Mouse (Mus musculus) adrenal gland, postnatal 25 days (tissue): ENCODE measurements around the gene Kif17. TPM values are rescaled to one million over a fixed set of nuclear protein-coding genes. Genes with fewer than 3 reads are reported as not detected.

Experiments
- DNase-seq: peaks from one replicate; pipeline ENCODE4 v3.0.0; 2021; ENCODE audit warnings: mixed read lengths
- microRNA-seq, 2 experiments: library from miRNA; unstranded; fragments of <30 nt; microRNA quantifications; one replicate each; pipeline ENCODE4 v1.2.0; 2021
- total RNA-seq: library from RNA; stranded (reverse); gene quantifications from 2 replicates; pipeline ENCODE4 v1.2.3, GENCODE M21; 2021

The Kif17 gene
- total RNA-seq, 1 experiment from 2014 or later: 4.3 TPM

DNA sequence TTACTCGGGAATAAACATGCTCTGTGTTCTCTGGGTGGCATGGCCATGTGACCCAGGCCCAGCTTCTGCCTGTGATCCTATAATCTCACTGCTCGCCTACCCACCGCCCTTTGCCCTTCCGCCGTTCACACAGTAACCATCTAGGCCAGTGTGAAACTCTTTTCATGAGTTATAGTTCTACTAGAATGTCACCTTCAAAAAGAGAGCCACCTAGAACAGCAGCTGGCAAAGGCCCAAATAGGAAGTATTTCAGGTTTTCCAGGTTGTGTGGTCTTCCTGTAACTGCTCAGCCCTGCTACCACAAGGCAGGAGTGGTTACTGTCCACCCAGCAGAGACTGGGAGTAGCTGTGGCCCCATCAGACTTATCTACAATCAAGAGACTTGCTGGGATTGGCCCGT lies 92.5 kb downstream of the Kif17 start:
- no peak for DNase-seq

DNA sequence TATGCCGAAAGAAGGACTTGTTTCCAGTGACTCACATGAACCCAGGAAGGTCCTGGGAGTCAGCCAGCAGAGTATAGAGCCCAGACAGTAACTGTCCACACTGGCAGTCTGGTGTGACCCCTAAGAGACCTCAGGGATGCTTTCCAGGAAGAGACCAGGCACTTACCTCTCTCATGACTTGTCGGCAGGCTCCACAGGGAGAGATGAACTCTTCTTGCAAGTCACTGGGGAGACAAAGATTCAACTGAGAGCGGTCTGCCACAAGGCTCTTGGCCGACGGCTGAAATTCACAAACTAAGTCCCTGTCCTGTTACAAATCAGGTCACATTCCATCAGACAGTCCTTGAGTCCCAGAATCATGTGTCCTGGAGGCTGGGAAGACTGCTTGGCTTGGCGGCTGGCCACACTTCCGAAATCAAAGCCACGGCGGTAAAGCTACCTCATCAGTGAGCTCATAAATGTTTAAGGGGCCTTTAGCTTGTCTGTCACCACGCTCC lies 93.2 kb downstream of the Kif17 start:
- DNase-seq: peak; percentile 71

DNA sequence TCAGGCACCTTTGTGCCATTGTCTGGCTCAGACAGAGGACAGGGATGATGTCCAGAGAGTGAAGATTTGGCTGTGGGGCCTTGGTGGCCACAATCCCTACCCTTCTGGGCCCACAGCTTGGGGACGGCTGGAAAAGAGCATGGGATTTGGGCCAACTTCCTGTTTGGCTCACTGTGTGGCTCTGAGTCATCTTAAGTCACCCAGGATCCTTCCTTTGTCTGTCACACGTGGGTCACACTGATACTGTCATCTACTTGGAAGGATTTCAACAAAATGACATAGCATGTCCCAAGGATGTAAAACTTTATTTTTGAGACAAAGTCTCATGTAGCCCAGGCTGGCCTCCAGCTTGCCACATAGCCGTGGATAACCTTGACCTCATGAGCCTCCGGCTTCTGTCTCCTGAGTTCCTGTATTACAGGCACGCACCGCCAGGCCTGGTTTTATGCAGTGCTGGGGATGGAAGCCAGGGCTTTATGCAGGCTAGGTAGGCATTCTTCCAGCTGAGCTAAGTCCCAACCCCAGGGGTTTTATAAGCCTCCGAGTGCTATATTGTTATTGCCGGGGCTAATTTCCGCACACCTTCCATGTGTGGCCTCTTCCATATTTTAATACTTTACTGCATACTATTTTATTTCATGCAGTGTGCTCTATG lies 94.8 kb downstream of the Kif17 start:
- DNase-seq: peak; percentile 58

DNA sequence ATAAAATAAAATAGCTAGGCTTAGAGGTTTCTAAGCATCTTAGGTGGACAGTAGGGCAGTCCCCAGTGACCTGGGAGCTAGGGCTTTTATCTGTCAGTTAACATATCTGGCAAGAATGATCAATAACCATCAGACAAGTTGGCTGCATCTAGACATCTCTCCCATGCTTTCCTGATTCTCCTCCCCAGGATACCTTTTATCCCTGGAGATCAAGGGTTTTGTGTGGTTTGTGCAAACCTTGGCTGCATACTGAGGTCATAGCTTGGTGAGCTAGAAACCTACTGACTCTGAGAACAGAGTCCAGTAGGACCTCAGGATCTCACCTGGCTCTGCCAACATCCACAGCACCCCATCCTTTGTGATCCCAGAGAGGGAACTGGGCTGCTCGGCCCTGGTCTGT lies 97.0 kb downstream of the Kif17 start:
- no peak for DNase-seq

DNA sequence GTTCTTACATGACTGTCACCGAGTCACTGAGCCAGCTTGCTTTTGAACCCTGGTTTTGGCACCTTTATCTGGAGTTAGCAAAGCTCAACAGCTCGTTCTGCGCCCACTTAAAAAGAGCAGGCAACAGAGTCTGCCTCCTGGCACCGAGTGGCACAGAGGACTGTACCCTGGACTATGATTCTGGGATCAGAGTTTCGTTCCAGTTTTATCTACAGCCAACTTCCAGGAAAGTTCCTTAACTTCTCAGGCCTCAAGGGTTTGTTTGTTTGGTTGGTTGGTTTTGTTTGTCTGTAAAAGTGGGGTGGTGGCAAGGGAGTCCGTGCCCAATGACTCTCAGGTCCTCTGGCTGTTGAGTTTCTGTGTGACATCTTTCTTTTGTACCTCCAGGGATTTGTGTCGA lies 98.5 kb downstream of the Kif17 start:
- no peak for DNase-seq

Small RNAs within 50 kb of the gene (microRNA-seq; reads per million reads assigned to microRNA genes)
- gene Gm27646 (0 to 1.0 reads per million in 2 experiments), gene Mir7019 (0.36 to 2.7 reads per million in 2 experiments)

Other genes with a start within 250 kb of the Kif17 start
- 214 and 265 TPM in 2 replicates for gene Hp1bp3, start 34.1 kb upstream of the Kif17 start, total RNA-seq
- 2.1 and 2.3 TPM in 2 replicates for gene Sh2d5, start within 50 bp of the Kif17 start, total RNA-seq
- 105 and 106 TPM in 2 replicates for gene Ddost, start 54.3 kb downstream of the Kif17 start, total RNA-seq
- 161 and 201 TPM in 2 replicates for gene Pink1, start 75.9 kb downstream of the Kif17 start, total RNA-seq
- 13.8 and 20.3 TPM in 2 replicates for gene Cda, start 117.6 kb downstream of the Kif17 start, total RNA-seq
- 2.9 and 3.1 TPM in 2 replicates for gene Fam43b, start 146.1 kb downstream of the Kif17 start, total RNA-seq
- 26.7 and 50.4 TPM in 2 replicates for gene Mul1, start 184.2 kb downstream of the Kif17 start, total RNA-seq
- gene Camk2n1, start 203.9 kb downstream of the Kif17 start, total RNA-seq: 24.8 and 26.3 TPM in 2 replicates